Mouse (Mus musculus) stomach, embryonic 15.5 days (tissue): ENCODE results near the gene 1700011L22Rik. TPM values are rescaled to one million over a fixed set of nuclear protein-coding genes. Genes with fewer than 3 reads are reported as not detected.

Source experiments
- ATAC-seq: fragments of 200-750 bp; cut with Nextera tagmentation; 2 replicates; pipeline ENCODE4 v1.8.0; 2017; ENCODE audit warnings: low read depth, moderate number of reproducible peaks, moderate TSS enrichment; ENCODE audit not compliant: insufficient read depth, low FRiP score
- H3K27ac ChIP-seq: fragments of 300-500 bp; sonication (generic); 2 replicates; pipeline ENCODE4 v1.5.1; 2015; ENCODE audit warnings: mild to moderate bottlenecking, inconsistent platforms
- H3K27me3 ChIP-seq: fragments of 300-500 bp; sonication (generic); replicated peaks from 2 replicates; pipeline ENCODE4 v1.6.1; 2015; ENCODE audit warnings: inconsistent platforms
- H3K36me3 ChIP-seq: fragments of 300-500 bp; sonication (generic); 2 replicates; pipeline ENCODE4 v1.6.1; 2015; ENCODE audit warnings: inconsistent platforms
- H3K4me1 ChIP-seq: fragments of 300-500 bp; sonication (generic); 2 replicates; pipeline ENCODE4 v1.6.1; 2015; ENCODE audit warnings: inconsistent platforms
- H3K4me2 ChIP-seq: fragments of 300-500 bp; sonication (generic); 2 replicates; pipeline ENCODE4 v1.6.1; 2015; ENCODE audit warnings: mild to moderate bottlenecking, inconsistent platforms
- H3K4me3 ChIP-seq: fragments of 300-500 bp; sonication (generic); replicated peaks from 2 replicates; pipeline ENCODE4 v1.5.1; 2015; ENCODE audit warnings: inconsistent platforms
- H3K9ac ChIP-seq: fragments of 300-500 bp; sonication (generic); 2 replicates; pipeline ENCODE4 v1.6.1; 2015; ENCODE audit warnings: inconsistent platforms
- H3K9me3 ChIP-seq: fragments of 300-500 bp; sonication (generic); 2 replicates; pipeline ENCODE4 v1.6.1; 2016; ENCODE audit warnings: inconsistent platforms
- WGBS: fragments of 180-500 bp; shearing (Covaris S2); methylation state at CpG from one replicate; pipeline ENCODE4 v1.1.7; 2015; 5-methylcytosine and 5-hydroxymethylcytosine counted together
- polyA plus RNA-seq: library from polyadenylated mRNA; unstranded; fragments of >200 nt; fragmentation: Nextera tagmentation; extraction: Ambion mirVana; gene quantifications from 2 replicates; pipeline ENCODE4 v1.2.1, GENCODE M21; 2015

The 1700011L22Rik gene
- polyA plus RNA-seq, 1 experiment from 2014 or later: not detected

DNA sequence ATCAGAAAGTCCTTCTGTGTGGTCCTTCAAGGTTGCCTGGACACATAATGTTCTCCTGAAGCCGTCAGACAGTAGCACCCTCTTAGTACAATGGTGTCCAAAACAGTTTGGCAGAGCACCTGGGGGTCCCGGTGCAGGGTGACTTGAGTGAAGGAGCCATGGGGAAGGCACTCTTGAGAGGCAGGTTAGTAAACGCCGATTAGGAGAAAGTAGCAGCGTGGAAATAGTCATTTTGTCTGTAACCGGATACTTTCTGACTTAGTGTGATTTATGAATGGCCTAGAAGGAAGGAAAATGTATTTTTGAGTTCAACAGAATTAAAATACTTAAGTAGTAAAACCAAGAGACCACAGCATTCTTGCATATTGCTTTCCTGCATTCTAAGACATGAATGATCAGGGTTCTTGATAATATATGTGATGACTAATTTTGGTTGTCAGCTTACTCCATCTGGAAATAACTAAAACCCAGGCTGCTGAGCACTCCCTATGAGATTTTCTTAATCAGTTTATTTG is 33.1 kb upstream of the 1700011L22Rik start:
- no peaks in the 10 kb centered on the region for H3K27me3 ChIP-seq
- 66% methylated on average over 6 of the region's 6 CpGs for WGBS
- 0 out of 2 replicates have a peak, but pooled peaks cover 4% of the 10 kb centered on the region for H3K36me3 ChIP-seq
- H3K4me3 ChIP-seq: no peak overlapping the region
- H3K27ac ChIP-seq: no peak overlapping the region
- H3K9me3 ChIP-seq: no peaks in the 10 kb centered on the region
- no peak overlapping the region for H3K9ac ChIP-seq
- H3K4me2 ChIP-seq: no peak overlapping the region
- no peak for ATAC-seq
- H3K4me1 ChIP-seq: no peaks in the 10 kb centered on the region

DNA sequence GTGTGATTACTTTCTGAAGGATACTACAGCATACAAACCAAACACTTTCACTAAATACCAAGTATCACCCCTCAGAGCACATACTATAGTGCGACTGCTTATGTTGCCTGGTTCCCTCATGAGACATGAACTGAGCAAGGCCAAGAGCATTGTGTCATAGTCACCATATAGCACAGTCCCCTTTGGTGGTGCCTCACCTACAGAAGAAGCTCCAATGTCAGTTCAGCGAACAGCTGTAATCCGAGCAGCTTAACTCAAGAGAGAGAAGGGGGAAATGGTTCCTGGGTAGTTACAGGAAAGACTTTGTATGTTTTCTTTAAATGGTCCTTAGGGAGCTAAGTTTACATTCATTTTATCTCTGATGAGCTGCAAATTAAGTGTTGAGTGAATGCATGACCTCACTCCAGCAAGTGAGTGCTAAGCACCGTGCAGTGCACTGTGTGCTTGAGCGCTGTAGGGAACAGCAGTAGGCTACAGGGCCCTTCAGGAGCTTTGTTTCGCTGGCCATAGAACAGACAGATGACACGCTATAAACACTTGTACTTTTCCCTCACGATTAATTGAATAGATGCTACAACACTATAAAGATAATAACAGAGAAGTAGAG is 29.0 kb upstream of the 1700011L22Rik start:
- Histone ChIP-seq H3K9me3 (no peaks in the 10 kb centered on the region), H3K4me1 (no peaks in the 10 kb centered on the region), H3K27ac (no peak overlapping the region), H3K4me3 (no peak overlapping the region), H3K27me3 (no peaks in the 10 kb centered on the region), H3K36me3 (peaks cover 12% of the 10 kb centered on the region; the same call in 1 of the 2 replicates), H3K9ac (no peak overlapping the region), H3K4me2 (no peak overlapping the region)
- no peak for ATAC-seq
- 84% methylated on average over 8 of the region's 8 CpGs for WGBS

DNA sequence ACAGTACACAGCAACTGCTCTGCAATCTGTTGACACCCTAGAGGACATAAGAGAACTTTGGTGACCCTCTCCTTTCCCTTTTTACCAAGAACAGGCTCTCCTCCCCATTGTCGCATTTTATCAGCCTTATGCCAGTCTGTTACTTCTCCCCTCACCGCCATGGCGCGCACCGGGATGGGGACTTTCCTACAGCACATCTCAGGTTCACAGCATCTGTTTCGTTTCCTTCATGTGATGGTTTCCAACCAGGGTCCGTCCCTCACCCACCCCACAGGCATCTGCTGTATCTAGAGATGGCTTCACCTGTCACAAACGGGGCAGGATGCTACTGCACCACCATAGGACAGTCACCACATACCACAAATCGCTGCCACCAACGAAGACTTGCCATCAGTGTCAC is 26.6 kb upstream of the 1700011L22Rik start:
- Histone ChIP-seq H3K9ac (no peak overlapping the region), H3K27ac (no peak overlapping the region), H3K27me3 (no peaks in the 10 kb centered on the region), H3K4me1 (no peaks in the 10 kb centered on the region), H3K9me3 (no peaks in the 10 kb centered on the region), H3K36me3 (peaks cover 8% of the 10 kb centered on the region; the same call in 1 of the 2 replicates), H3K4me2 (no peak overlapping the region), H3K4me3 (no peak overlapping the region)
- WGBS: 91% methylated on average over 10 of the region's 10 CpGs
- ATAC-seq: no peak

DNA sequence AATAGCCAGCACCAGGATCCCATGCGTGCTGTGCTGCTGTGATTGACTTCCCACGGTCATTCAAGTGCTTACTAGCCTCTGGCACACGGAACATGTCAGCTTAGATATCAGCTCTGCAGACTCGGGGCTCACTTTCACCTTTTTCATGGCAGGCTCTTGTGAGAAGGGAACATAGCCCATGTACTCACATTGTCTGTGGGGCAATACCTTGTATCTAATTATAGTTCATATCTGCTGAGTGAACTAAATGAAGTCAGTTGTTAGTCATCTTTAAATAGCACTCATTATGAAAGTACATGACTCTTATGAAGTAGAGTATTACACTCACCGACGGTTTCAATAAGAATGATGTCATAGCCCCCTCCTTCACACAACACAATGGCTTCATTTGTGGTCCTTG is 25.4 kb upstream of the 1700011L22Rik start:
- H3K27me3 ChIP-seq: no peaks in the 10 kb centered on the region
- H3K4me1 ChIP-seq: no peaks in the 10 kb centered on the region
- no peak overlapping the region for H3K27ac ChIP-seq
- no peak for ATAC-seq
- no peak overlapping the region for H3K9ac ChIP-seq
- WGBS: 85% methylated on average over 6 of the region's 6 CpGs
- peaks cover 11% of the 10 kb centered on the region; the same call in 1 of the 2 replicates for H3K36me3 ChIP-seq
- no peak overlapping the region for H3K4me3 ChIP-seq
- no peaks in the 10 kb centered on the region for H3K9me3 ChIP-seq
- H3K4me2 ChIP-seq: no peak overlapping the region

DNA sequence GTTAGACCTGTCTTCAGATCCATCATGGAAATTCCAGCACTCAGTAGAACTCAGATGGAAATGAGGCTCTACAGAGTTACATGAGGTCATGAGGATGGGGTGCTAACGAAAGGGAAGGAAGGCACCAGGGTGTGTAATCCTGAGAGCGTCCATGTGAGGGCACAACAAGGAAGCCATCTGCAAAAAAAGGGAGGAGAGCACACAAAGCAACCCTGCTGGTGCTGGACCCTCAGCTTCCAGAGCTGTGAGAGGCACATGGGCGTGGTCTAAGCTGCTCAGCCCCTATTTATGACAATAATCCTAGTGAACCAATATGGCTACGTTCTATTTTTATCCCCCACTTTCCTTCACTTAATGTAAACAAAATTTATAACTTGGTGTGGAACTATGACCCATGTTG is 24.3 kb upstream of the 1700011L22Rik start:
- peaks cover 11% of the 10 kb centered on the region; the same call in 1 of the 2 replicates for H3K36me3 ChIP-seq
- no peak overlapping the region for H3K4me2 ChIP-seq
- ATAC-seq: no peak
- H3K27ac ChIP-seq: no peak overlapping the region
- H3K27me3 ChIP-seq: no peaks in the 10 kb centered on the region
- 79% methylated on average over 4 of the region's 4 CpGs for whole genome bisulfite sequencing
- H3K9ac ChIP-seq: no peak overlapping the region
- no peak overlapping the region for H3K4me3 ChIP-seq
- H3K4me1 ChIP-seq: no peaks in the 10 kb centered on the region
- no peaks in the 10 kb centered on the region for H3K9me3 ChIP-seq

DNA sequence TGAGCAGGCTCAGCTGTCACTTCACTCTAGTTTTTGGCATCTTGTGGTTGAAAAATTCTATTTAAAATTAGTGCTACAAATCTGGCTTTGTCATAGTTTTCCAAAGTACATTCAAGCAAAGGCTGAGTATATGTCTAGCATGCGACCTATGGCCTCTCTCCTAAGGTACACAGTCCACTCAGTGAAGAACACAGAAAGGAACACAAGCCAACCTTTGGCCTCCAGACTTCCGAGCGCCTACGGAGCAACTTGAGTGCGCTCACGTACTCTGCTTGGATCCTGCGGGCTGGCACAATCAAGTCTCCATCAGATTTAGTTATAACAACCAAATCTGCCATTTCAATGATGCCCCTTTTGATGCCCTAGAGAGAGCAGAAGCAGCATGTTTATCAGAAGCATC is 20.6 kb upstream of the 1700011L22Rik start:
- no peaks in the 10 kb centered on the region for H3K9me3 ChIP-seq
- peaks cover 11% of the 10 kb centered on the region; the same call in 1 of the 2 replicates for H3K36me3 ChIP-seq

DNA sequence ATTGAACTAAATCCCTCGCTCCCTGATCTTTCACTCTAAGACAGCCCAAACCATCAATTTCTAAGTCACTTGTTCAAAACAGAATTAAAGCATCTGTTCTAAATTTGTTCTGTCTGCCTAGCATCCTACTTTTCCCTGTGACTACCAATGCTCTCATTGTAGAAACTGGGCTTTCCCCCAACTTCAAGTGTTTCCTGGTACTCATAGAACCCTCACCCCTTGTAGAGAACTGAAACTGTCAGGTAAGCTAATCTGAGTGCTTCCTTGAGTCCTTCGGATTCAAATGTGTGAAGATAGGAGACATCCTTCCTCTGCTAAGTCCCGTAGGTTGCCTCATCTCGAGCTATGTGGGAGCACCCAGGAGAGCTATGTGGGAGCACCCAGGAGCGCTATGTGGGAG is 13.6 kb upstream of the 1700011L22Rik start:
- H3K36me3 ChIP-seq: no peaks in the 10 kb centered on the region
- WGBS: 87% methylated on average over 5 of the region's 5 CpGs
- no peaks in the 10 kb centered on the region for H3K9me3 ChIP-seq
- no peak overlapping the region for H3K27ac ChIP-seq
- no peak for ATAC-seq
- no peaks in the 10 kb centered on the region for H3K27me3 ChIP-seq
- H3K9ac ChIP-seq: no peak overlapping the region
- no peak overlapping the region for H3K4me2 ChIP-seq
- no peak overlapping the region for H3K4me3 ChIP-seq
- no peaks in the 10 kb centered on the region for H3K4me1 ChIP-seq

More for the DNA sequence above, 20.6 kb upstream of the 1700011L22Rik start:
- no peak for ATAC-seq
- 87% methylated on average over 7 of the region's 7 CpGs for WGBS
- H3K9ac ChIP-seq: no peak overlapping the region
- no peaks in the 10 kb centered on the region for H3K4me1 ChIP-seq
- H3K4me2 ChIP-seq: no peak overlapping the region
- H3K4me3 ChIP-seq: no peak overlapping the region
- no peak overlapping the region for H3K27ac ChIP-seq
- no peaks in the 10 kb centered on the region for H3K27me3 ChIP-seq

DNA sequence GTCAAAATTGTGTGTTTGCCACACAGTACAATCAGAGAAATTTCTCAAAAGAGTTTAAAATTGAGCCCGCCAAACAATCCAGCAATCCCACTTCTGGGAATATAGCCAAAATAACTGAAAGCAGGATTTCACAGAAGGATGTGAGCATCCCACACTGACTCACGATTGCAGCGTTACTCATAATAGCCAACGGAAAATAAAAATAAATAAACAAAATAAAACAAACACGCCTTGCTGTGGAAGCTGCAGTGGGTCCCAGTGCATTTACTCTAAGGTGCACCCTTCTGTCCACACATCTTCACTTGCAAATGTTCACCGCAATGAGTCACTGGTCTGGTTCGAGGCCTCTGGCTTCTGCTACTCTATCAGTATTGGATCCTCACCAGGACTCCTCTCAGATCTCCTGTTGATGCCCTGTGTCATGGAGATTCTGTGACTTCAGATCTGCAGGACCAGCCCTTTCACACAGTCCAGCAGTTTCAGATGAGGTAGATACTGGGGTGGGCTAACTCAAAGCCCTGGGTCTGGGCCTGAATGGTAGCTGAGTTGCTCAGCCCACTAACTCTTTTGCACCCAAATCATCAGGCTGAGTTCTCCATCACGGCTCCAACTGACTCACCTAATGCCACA is 7.8 kb upstream of the 1700011L22Rik start:
- 55% methylated on average over 8 of the region's 8 CpGs for WGBS

DNA sequence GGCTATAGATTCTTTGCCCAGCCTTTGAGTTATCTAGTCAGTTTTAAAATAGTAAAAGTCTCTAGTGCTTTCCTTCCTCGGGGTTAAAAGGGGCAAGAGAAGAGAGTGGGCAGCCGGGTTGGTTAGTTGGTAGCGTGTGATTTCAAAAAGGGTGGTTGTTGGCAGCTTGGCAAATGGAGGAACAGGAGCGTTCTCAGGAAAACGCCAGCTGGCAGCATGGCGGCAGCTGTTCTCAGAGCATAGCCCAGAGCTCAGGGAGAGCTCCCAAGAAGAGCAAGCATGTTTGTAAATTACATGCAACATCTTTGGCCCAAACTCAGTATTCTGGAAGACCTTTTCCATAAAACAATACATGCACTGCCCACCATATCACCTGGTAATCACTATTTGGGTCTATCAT is 5.4 kb upstream of the 1700011L22Rik start:
- no peak overlapping the region for H3K27ac ChIP-seq
- H3K27me3 ChIP-seq: no peaks in the 10 kb centered on the region
- ATAC-seq: no peak
- no peak overlapping the region for H3K9ac ChIP-seq
- no peak overlapping the region for H3K4me3 ChIP-seq
- H3K9me3 ChIP-seq: no peaks in the 10 kb centered on the region
- H3K36me3 ChIP-seq: no peaks in the 10 kb centered on the region
- no peak overlapping the region for H3K4me2 ChIP-seq
- WGBS: 90% methylated on average over 6 of the region's 6 CpGs
- no peaks in the 10 kb centered on the region for H3K4me1 ChIP-seq

More for the DNA sequence above, 7.8 kb upstream of the 1700011L22Rik start:
- Histone ChIP-seq H3K9ac (no peak overlapping the region), H3K4me2 (no peak overlapping the region), H3K36me3 (no peaks in the 10 kb centered on the region), H3K9me3 (no peaks in the 10 kb centered on the region), H3K27ac (no peak overlapping the region), H3K4me1 (no peaks in the 10 kb centered on the region), H3K4me3 (no peak overlapping the region), H3K27me3 (no peaks in the 10 kb centered on the region)
- ATAC-seq: no peak

DNA sequence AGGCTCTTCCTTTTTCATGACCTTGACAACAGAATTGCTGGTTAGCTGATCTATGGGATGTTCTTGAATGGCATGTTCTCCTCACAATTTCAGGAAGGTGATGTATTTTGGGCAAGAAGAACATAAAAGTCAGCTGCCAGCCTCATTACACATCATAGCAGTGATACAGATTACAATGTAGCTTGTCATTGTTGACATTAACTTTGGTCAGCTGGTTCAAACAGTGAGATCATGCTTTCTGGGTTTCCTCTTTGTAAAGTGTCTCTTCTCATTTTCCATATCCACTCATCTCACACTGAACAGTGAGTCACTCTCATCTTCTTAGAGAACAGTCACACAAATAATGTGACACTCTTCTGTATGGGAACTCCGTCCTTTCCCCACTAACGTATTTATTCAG is 4.9 kb downstream of the 1700011L22Rik start:
- Histone ChIP-seq H3K4me2 (no peak overlapping the region), H3K4me3 (no peak overlapping the region), H3K9ac (no peak overlapping the region), H3K36me3 (no peaks in the 10 kb centered on the region), H3K4me1 (no peaks in the 10 kb centered on the region), H3K27me3 (no peaks in the 10 kb centered on the region), H3K9me3 (no peaks in the 10 kb centered on the region), H3K27ac (no peak overlapping the region)
- WGBS: 67% methylated on average over 2 of the region's 2 CpGs
- no peak for ATAC-seq

DNA sequence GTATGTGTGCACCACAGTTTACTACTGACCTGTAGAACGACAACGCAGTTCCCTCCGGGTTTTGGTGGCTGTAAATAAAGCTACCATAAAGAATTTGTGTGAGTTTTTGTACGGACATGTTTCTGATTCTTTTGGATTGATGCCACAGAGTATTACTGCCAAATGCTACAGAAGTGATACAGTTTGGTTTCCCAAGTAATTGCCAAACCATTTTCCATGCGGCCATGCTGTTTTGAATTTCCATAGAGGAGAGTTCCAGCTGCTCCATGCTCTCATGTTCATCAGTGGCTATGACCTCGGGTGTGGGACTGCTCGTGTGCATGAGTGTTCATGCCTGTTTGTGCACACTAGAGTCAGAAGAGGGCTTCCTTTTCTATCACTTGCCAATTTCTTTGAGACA is 8.4 kb downstream of the 1700011L22Rik start:
- Histone ChIP-seq H3K9ac (no peak overlapping the region), H3K27me3 (no peaks in the 10 kb centered on the region), H3K36me3 (no peaks in the 10 kb centered on the region), H3K9me3 (no peaks in the 10 kb centered on the region), H3K4me1 (no peaks in the 10 kb centered on the region), H3K4me3 (no peak overlapping the region), H3K4me2 (no peak overlapping the region), H3K27ac (no peak overlapping the region)
- 74% methylated on average over 7 of the region's 7 CpGs for WGBS
- no peak for ATAC-seq

DNA sequence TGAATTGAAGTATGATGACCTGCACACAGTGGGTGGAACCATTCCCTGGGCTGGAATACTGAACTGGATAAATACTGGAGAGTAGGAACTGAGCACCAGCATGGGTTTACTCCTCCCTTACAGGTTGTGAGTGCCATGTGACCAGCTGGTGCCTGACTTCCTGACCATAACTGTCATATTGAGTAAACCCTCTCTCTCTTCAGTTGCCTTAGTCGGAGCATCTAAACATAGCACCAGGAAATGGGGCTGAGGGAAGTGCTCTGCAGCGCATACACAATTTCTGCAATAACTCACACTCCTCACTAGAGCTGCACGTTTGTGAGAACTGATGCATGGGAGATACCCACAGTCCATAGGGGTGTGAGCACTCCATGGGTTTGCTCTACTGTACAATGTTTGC is 9.1 kb downstream of the 1700011L22Rik start:
- Histone ChIP-seq H3K4me1 (no peaks in the 10 kb centered on the region), H3K27me3 (no peaks in the 10 kb centered on the region), H3K4me2 (no peak overlapping the region), H3K9ac (no peak overlapping the region), H3K9me3 (no peaks in the 10 kb centered on the region), H3K36me3 (no peaks in the 10 kb centered on the region), H3K27ac (no peak overlapping the region), H3K4me3 (no peak overlapping the region)
- ATAC-seq: no peak
- WGBS: 63% methylated on average over 3 of the region's 3 CpGs
